Mouse (Mus musculus): ENCODE measurements at regions not wholly inside any gene's neighbourhood (a gene's known extent, or its start where the extent isn't known, plus 50 kb on each side); places are given as distances from the start of the nearest gene placed in this dataset.

DNA sequence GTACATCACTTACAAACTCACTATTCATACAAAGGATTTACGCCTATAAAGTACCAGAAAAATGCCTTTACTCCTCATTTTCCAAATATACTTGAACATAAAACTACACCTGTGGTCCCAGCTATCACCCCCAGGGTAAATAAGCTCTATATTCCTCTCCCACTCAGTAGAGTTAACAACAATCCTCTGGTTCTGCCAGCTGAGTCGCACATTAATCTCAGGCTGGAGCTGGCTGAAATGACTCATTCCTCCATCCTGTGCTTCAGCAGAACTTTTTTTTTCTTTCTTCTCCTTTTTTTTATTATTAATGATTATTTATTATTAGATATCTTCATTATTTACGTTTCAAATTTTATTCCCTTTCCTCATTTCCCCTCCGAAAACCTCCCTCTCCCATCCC, 2402.8 kb upstream of the Gm7489 start:
- Histone ChIP-seq H3K9me3 (ENCODE audit: control insufficient read depth, low read length) (no peaks in the 10 kb centered on the region), H3K4me3 (replicated peaks; ENCODE audit: low read length) (no peak overlapping the region), H3K4me1 (replicated peaks; ENCODE audit: control insufficient read depth, insufficient read depth, low read length) (no peaks in the 10 kb centered on the region), H3K27me3 (ENCODE audit: control insufficient read depth, insufficient read depth, low read length) (no peaks in the 10 kb centered on the region), H3K36me3 (replicated peaks; ENCODE audit: control insufficient read depth, insufficient read depth) (no peaks in the 10 kb centered on the region), H3K9ac (no peak overlapping the region), H3K27ac (no peak overlapping the region), H3K4me2 (replicated peaks) (no peak overlapping the region)
- ATAC-seq (ENCODE audit: low FRiP score), result no peak
- 80% methylated on average over 4 of the region's 4 CpGs for WGBS
- DNase-seq (ENCODE audit: low spot score), result no peak

DNA sequence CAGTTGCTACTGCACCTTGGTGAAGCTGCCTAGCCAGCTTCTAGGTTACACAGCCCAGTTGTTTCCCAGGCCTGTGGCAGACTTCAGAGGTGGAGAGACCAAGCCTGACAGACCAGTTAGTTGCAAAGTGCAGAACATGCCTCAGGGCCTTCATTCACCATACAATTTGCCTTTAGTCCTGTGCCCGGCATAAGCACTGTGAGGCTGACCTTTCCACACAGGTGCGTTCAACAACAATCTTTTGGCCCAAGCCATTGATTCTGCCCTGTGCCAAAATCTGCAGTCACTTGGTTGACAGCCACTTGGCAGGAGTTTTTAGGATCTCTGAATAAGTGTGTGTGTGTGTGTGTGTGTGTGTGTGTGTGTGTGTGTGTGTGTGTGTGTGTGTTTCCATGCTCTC, 2400.5 kb upstream of the Gm7489 start:
- DNase-seq (ENCODE audit: low spot score), result no peak
- H3K4me3 ChIP-seq (replicated peaks; ENCODE audit: low read length), result no peak overlapping the region
- no peak overlapping the region for H3K9ac ChIP-seq
- H3K4me2 ChIP-seq (replicated peaks), result no peak overlapping the region
- H3K27me3 ChIP-seq (ENCODE audit: control insufficient read depth, insufficient read depth, low read length), result no peaks in the 10 kb centered on the region
- H3K36me3 ChIP-seq (replicated peaks; ENCODE audit: control insufficient read depth, insufficient read depth), result no peaks in the 10 kb centered on the region
- H3K4me1 ChIP-seq (replicated peaks; ENCODE audit: control insufficient read depth, insufficient read depth, low read length), result no peaks in the 10 kb centered on the region
- no peaks in the 10 kb centered on the region for H3K9me3 ChIP-seq (ENCODE audit: control insufficient read depth, low read length)
- WGBS, result 74% methylated on average over 2 of the region's 2 CpGs
- H3K27ac ChIP-seq, result no peak overlapping the region
- ATAC-seq (ENCODE audit: low FRiP score), result no peak

DNA sequence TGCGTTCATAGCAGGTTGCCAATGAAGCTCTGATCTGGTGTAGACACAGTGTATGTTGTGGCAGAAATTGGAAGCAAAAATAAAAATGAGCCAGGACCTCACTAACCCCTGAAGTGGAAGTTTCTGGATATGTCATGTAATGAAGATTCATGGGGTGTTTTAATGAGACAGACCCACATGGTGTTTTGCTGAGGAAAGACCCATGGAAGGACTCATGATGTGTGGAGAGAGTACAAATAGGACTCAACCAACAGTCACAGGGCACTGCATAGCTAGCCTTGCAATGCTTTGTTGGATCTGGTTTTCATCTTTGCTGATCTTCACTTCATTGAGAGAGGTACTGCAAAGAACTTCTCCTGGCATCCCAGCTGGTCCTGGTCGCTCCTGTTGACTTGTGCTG, 2399.2 kb upstream of the Gm7489 start:
- 82% methylated on average over 2 of the region's 2 CpGs for WGBS
- Histone ChIP-seq H3K36me3 (replicated peaks; ENCODE audit: control insufficient read depth, insufficient read depth) (no peaks in the 10 kb centered on the region), H3K4me1 (replicated peaks; ENCODE audit: control insufficient read depth, insufficient read depth, low read length) (no peaks in the 10 kb centered on the region), H3K4me2 (replicated peaks) (no peak overlapping the region), H3K9me3 (ENCODE audit: control insufficient read depth, low read length) (no peaks in the 10 kb centered on the region), H3K4me3 (replicated peaks; ENCODE audit: low read length) (no peak overlapping the region), H3K27me3 (ENCODE audit: control insufficient read depth, insufficient read depth, low read length) (no peaks in the 10 kb centered on the region), H3K9ac (no peak overlapping the region), H3K27ac (no peak overlapping the region)
- DNase-seq (ENCODE audit: low spot score) (no peak), ATAC-seq (ENCODE audit: low FRiP score) (no peak)

DNA sequence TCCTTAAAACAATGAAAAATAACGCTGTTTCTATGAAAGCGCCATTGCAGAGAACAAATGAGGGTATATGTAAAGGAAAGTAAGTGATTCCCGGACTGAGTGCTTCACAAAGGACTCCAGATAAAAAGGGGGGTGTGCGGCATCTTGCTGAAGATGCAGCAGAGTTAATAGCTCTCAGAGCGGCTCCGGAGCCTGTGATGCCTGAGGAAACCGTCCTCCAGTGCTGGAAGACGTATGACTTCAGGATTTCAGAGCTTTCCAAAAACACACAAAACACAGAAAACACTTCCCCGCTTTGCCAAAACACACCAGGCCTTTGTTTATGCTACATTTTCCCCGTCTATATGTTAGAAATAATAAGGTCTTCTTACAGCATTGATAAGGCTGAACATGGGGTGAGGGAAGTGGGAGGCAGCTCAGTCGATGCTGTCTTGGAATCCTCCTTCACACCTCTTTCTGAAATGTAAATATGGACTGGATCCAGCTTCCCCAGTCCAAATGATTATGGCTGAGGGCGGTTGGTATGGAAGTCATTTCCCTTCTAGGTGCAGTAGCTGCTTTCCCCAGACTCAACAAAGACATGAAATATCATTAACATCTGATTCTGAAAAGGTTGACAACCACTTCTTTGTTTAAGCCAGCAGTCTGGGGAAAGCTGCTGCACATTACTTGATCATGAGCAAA, 2382.5 kb upstream of the Gm7489 start:
- no peak for ATAC-seq (ENCODE audit: low FRiP score)
- no peaks in the 10 kb centered on the region for H3K9me3 ChIP-seq (ENCODE audit: control insufficient read depth, low read length)
- H3K9ac ChIP-seq, result no peak overlapping the region
- H3K4me1 ChIP-seq (replicated peaks; ENCODE audit: control insufficient read depth, insufficient read depth, low read length), result no peaks in the 10 kb centered on the region; the same call in 1 of the 2 replicates
- H3K36me3 ChIP-seq (replicated peaks; ENCODE audit: control insufficient read depth, insufficient read depth), result no peaks in the 10 kb centered on the region
- DNase-seq (ENCODE audit: low spot score), result no peak
- WGBS, result 77% methylated on average over 12 of the region's 12 CpGs
- H3K4me3 ChIP-seq (replicated peaks; ENCODE audit: low read length), result no peak overlapping the region
- no peak overlapping the region for H3K4me2 ChIP-seq (replicated peaks)
- H3K27ac ChIP-seq, result no peak overlapping the region
- no peaks in the 10 kb centered on the region for H3K27me3 ChIP-seq (ENCODE audit: control insufficient read depth, insufficient read depth, low read length)

DNA sequence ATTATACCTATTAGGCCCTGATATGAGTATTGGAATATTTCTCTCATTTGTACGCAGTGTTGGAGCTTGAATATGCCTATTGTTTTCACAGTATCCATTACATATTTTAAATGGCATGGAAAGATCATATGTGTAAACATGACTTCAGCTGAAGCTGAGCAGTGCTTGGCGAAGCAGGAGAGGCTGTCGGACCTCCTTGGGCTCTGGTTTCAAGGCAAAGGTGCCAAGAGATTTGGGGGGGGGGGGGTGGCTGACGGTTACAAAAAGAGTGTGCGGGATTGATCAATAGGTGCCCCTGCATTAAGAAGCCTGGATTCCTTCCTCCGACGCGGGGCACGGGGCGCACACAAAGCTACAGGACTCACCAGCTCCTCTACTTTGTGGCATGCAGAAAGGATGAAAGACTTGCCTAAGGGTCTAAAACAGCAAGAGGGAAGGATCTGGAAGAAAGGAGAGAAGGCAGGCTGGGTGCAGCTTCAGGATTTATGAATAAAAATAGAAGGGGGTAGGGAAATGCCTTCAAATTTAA, 2381.9 kb upstream of the Gm7489 start:
- ATAC-seq (ENCODE audit: low FRiP score), result no peak
- Histone ChIP-seq H3K36me3 (replicated peaks; ENCODE audit: control insufficient read depth, insufficient read depth) (no peaks in the 10 kb centered on the region), H3K27ac (no peak overlapping the region)

DNA sequence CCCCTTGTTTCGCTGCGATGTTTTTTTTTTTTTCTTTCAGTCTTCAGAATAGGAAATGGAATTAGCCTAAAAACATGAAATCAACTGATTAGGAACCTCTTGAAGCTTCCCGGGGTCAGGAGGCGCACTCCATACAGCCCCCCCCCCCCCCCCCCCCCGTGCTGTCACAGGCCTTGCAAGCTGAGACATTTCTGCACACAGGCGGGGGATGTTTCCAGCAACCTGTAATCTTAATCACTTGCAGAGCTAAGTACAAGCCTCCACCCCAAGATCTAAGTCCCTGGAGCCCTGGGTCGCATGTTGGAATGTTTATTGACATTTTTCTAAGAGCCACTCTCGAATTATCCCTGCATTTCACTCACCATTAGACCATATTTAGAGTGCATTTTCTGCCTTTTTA, 2381.4 kb upstream of the Gm7489 start:
- peak; percentile 27 for DNase-seq (ENCODE audit: low spot score)
- Histone ChIP-seq H3K27me3 (ENCODE audit: control insufficient read depth, insufficient read depth, low read length) (no peaks in the 10 kb centered on the region), H3K36me3 (replicated peaks; ENCODE audit: control insufficient read depth, insufficient read depth) (no peaks in the 10 kb centered on the region), H3K4me3 (replicated peaks; ENCODE audit: low read length) (no peak overlapping the region), H3K9ac (no peak overlapping the region), H3K4me2 (replicated peaks) (0 out of 2 replicates have a peak overlapping the region, but pooled peaks have one; percentile 19), H3K4me1 (replicated peaks; ENCODE audit: control insufficient read depth, insufficient read depth, low read length) (no peaks in the 10 kb centered on the region; the same call in 1 of the 2 replicates), H3K27ac (0 out of 2 replicates have a peak overlapping the region, but pooled peaks have one; percentile 9), H3K9me3 (ENCODE audit: control insufficient read depth, low read length) (no peaks in the 10 kb centered on the region)
- 37% methylated on average over 7 of the region's 8 CpGs for WGBS
- no peak for ATAC-seq (ENCODE audit: low FRiP score)

More for the DNA sequence above, 2381.9 kb upstream of the Gm7489 start:
- Histone ChIP-seq H3K27me3 (ENCODE audit: control insufficient read depth, insufficient read depth, low read length) (no peaks in the 10 kb centered on the region), H3K9me3 (ENCODE audit: control insufficient read depth, low read length) (no peaks in the 10 kb centered on the region), H3K4me3 (replicated peaks; ENCODE audit: low read length) (no peak overlapping the region), H3K4me1 (replicated peaks; ENCODE audit: control insufficient read depth, insufficient read depth, low read length) (no peaks in the 10 kb centered on the region; the same call in 1 of the 2 replicates), H3K9ac (no peak overlapping the region), H3K4me2 (replicated peaks) (0 out of 2 replicates have a peak overlapping the region, but pooled peaks have one; percentile 19)
- no peak for DNase-seq (ENCODE audit: low spot score)
- 51% methylated on average over 10 of the region's 10 CpGs for WGBS

DNA sequence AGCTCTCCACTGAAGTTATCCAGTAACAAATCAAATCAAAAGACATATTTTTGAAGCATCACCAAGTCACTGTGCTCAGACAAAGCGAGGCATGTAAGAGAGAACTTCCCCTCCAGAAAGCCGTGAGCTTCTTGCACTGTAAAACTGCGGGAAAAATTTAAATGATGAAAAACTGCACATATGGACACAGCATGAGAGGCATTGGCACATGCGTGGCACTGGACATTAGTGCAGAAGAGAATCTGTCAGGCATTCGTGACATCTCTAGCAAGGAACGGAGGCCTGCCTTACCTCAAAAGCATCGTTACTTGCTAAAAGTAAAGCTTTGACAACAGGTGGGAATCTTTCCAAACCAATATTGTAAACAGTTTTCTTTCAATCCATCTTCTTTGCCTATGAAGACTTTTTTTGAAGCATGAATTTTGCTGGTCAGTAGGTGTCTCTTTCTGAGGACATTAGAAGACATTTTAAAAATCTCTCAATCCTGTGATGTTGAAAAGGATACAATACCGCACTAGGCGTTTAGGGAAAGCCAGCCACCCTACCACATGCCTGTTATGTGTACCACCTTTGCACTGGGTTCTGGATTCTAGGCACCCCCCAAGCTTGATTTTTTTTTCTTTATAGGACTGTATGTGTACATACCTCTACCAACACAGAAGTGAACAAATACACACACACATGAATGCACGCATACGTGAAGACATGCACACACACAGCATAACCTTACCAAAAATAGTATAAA, 2380.5 kb upstream of the Gm7489 start:
- Histone ChIP-seq H3K4me1 (replicated peaks; ENCODE audit: control insufficient read depth, insufficient read depth, low read length) (no peaks in the 10 kb centered on the region; the same call in 1 of the 2 replicates), H3K36me3 (replicated peaks; ENCODE audit: control insufficient read depth, insufficient read depth) (no peaks in the 10 kb centered on the region), H3K9me3 (ENCODE audit: control insufficient read depth, low read length) (no peaks in the 10 kb centered on the region), H3K27me3 (ENCODE audit: control insufficient read depth, insufficient read depth, low read length) (no peaks in the 10 kb centered on the region), H3K9ac (no peak overlapping the region), H3K4me3 (replicated peaks; ENCODE audit: low read length) (no peak overlapping the region), H3K4me2 (replicated peaks) (no peak overlapping the region), H3K27ac (no peak overlapping the region)
- 82% methylated on average over 11 of the region's 11 CpGs for WGBS
- no peak for DNase-seq (ENCODE audit: low spot score)
- no peak for ATAC-seq (ENCODE audit: low FRiP score)

DNA sequence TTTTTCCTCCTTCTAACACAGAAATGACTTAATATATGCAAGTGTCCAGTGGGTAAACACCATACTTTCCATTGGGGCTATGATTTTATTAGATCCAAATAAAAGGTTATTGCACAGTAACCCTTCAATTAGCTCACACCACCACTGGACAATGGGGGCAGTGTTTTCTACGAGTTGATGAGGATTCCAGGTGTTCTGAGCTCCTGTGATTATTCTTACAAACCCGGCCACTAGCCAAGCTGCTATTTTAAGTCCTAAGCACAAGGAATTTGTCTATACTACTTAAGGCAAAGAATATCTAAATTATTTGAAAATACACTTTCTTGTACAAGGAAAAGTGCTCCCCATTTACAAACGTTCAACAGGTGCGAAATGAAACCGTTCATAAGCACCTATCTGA, 2379.9 kb upstream of the Gm7489 start:
- Histone ChIP-seq H3K27ac (no peak overlapping the region), H3K9ac (no peak overlapping the region), H3K4me2 (replicated peaks) (no peak overlapping the region), H3K27me3 (ENCODE audit: control insufficient read depth, insufficient read depth, low read length) (no peaks in the 10 kb centered on the region), H3K4me1 (replicated peaks; ENCODE audit: control insufficient read depth, insufficient read depth, low read length) (no peaks in the 10 kb centered on the region; the same call in 1 of the 2 replicates), H3K4me3 (replicated peaks; ENCODE audit: low read length) (no peak overlapping the region), H3K9me3 (ENCODE audit: control insufficient read depth, low read length) (no peaks in the 10 kb centered on the region), H3K36me3 (replicated peaks; ENCODE audit: control insufficient read depth, insufficient read depth) (no peaks in the 10 kb centered on the region)
- ATAC-seq (ENCODE audit: low FRiP score), result no peak
- 86% methylated on average over 5 of the region's 5 CpGs for WGBS
- no peak for DNase-seq (ENCODE audit: low spot score)

DNA sequence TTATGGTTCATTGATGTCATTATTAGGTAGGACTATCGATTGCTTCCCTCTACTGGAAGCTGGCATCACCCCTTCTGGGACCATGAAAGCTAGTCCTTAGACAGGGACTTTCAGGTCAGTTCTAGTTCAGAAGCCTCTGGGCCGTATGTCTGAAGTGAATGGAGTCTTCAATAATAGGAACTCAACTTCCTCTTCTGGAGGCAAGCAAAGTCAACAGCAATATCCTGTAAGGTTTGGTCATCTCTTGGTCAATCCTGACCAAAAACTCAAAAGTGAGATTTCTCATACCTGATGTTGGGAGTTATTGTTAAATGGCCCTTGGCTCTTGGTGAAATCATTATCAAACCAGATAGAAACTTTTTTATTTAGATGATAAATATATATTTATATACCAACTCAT, 2377.6 kb upstream of the Gm7489 start:
- Histone ChIP-seq H3K27me3 (ENCODE audit: control insufficient read depth, insufficient read depth, low read length) (no peaks in the 10 kb centered on the region), H3K4me2 (replicated peaks) (no peak overlapping the region), H3K36me3 (replicated peaks; ENCODE audit: control insufficient read depth, insufficient read depth) (no peaks in the 10 kb centered on the region), H3K9ac (no peak overlapping the region), H3K4me3 (replicated peaks; ENCODE audit: low read length) (no peak overlapping the region), H3K27ac (no peak overlapping the region), H3K4me1 (replicated peaks; ENCODE audit: control insufficient read depth, insufficient read depth, low read length) (no peaks in the 10 kb centered on the region; the same call in 1 of the 2 replicates), H3K9me3 (ENCODE audit: control insufficient read depth, low read length) (no peaks in the 10 kb centered on the region)
- DNase-seq (ENCODE audit: low spot score), result no peak
- whole genome bisulfite sequencing, result 93% methylated on average over 2 of the region's 2 CpGs
- no peak for ATAC-seq (ENCODE audit: low FRiP score)

Data from hindbrain, embryonic 14.5 days (tissue).